Mouse (Mus musculus) brain, embryonic 18.5 days (tissue): ENCODE measurements around the gene Vmn1r149.
"Not testable (repeated sequence)": the region's sequence is repeated elsewhere in the genome, so short reads cannot be mapped to it uniquely, and the experiment has no call there.

Experiments used
- DNase-seq: peaks from one replicate; pipeline ENCODE4 v3.0.0-alpha.2; 2012; ENCODE audit warnings: low read depth, low spot score

The Vmn1r149 gene

GRCm38 (mm10) chr7:22438129-22438528 lies at the start of gene Vmn1r149:
Gene Vmn1r149, minus strand, starts transcription at chr7:22438229.
- not testable (repeated sequence) for DNase-seq

GRCm38 (mm10) chr7:22463975-22464374 lies 25.9 kb upstream of the Vmn1r149 start, which contains the start of gene Gm10665:
Gene Gm10665, minus strand, starts transcription at chr7:22464075.
- DNase-seq = not testable (repeated sequence)

GRCm38 (mm10) chr7:22413283-22413682 lies 24.7 kb downstream of the Vmn1r149 start, which contains the start of gene Vmn1r148:
Gene Vmn1r148, plus strand, starts transcription at chr7:22413583.
- not testable (repeated sequence) for DNase-seq
